Mouse (Mus musculus): Measurements from ENCODE around the gene Plekhm3. TPM values are rescaled to one million over a fixed set of nuclear protein-coding genes. Genes with fewer than 3 reads are reported as not detected.

The Plekhm3 gene
- polyA plus RNA-seq, 1 experiment from 2014 or later = 5.0 TPM

- no peak overlapping the region for H3K9ac ChIP-seq (ENCODE audit: low read length)
- no peaks in the 10 kb centered on the region for H3K27me3 ChIP-seq (ENCODE audit: control insufficient read depth, insufficient read depth, low read length)
- H3K4me1 ChIP-seq (ENCODE audit: control insufficient read depth, insufficient read depth, low read length) = peaks cover 6% of the 10 kb centered on the region; the same call in 1 of the 2 replicates
- 50% methylated on average over 14 of the region's 14 CpGs for WGBS
- no peak overlapping the region for H3K4me3 ChIP-seq (replicated peaks; ENCODE audit: low read length)
- H3K36me3 ChIP-seq (ENCODE audit: control insufficient read depth, insufficient read depth, low read length) = no peaks in the 10 kb centered on the region
- no peaks in the 10 kb centered on the region for H3K9me3 ChIP-seq (replicated peaks; ENCODE audit: control insufficient read depth, low read length)
- ATAC-seq (ENCODE audit: insufficient read depth, low FRiP score) = peak; percentile 34; the same call in 1 of the 2 replicates
- H3K4me2 ChIP-seq (ENCODE audit: low read depth, low read length) = 0 out of 2 replicates have a peak overlapping the region, but pooled peaks have one; percentile 4
- no peak overlapping the region for H3K27ac ChIP-seq (ENCODE audit: low read length)
These were observed 37.7 kb downstream of the Plekhm3 start for GRCm38 (mm10) chr1:64918810-64919528.

DNA sequence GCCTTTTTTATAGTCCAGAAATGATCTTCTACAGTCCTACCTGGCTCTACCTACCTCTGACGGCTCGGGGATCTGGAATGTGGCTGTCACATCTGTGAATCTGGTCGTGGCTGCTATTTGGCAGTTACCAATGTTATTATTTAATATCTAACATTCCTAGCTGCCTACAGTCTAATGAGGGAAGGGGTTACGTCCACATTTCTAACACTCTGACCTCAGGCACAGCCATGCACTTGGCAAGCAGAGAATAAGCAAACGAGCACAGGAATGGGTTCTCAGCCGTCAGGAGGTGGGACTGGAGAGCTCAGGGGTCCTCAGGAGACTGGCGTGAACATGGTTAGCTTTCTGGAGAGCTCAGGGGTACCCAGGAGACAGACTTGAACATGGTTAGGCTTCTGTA, 38.7 kb downstream of the Plekhm3 start:
- 71% methylated on average over 7 of the region's 7 CpGs for WGBS
- ATAC-seq (ENCODE audit: insufficient read depth, low FRiP score) = no peak
- Histone ChIP-seq H3K4me3 (replicated peaks; ENCODE audit: low read length) (no peak overlapping the region), H3K36me3 (ENCODE audit: control insufficient read depth, insufficient read depth, low read length) (no peaks in the 10 kb centered on the region), H3K4me1 (ENCODE audit: control insufficient read depth, insufficient read depth, low read length) (peaks cover 6% of the 10 kb centered on the region; the same call in 1 of the 2 replicates), H3K9me3 (replicated peaks; ENCODE audit: control insufficient read depth, low read length) (no peaks in the 10 kb centered on the region), H3K27ac (ENCODE audit: low read length) (no peak overlapping the region), H3K27me3 (ENCODE audit: control insufficient read depth, insufficient read depth, low read length) (no peaks in the 10 kb centered on the region), H3K9ac (ENCODE audit: low read length) (no peak overlapping the region), H3K4me2 (ENCODE audit: low read depth, low read length) (no peak overlapping the region)

GRCm38 (mm10) chr1:64916884-64917507, 39.6 kb downstream of the Plekhm3 start:
- Histone ChIP-seq H3K4me2 (ENCODE audit: low read depth, low read length) (no peak overlapping the region), H3K9ac (ENCODE audit: low read length) (no peak overlapping the region), H3K27me3 (ENCODE audit: control insufficient read depth, insufficient read depth, low read length) (no peaks in the 10 kb centered on the region), H3K36me3 (ENCODE audit: control insufficient read depth, insufficient read depth, low read length) (no peaks in the 10 kb centered on the region), H3K9me3 (replicated peaks; ENCODE audit: control insufficient read depth, low read length) (no peaks in the 10 kb centered on the region), H3K4me3 (replicated peaks; ENCODE audit: low read length) (no peak overlapping the region), H3K4me1 (ENCODE audit: control insufficient read depth, insufficient read depth, low read length) (peaks cover 6% of the 10 kb centered on the region; the same call in 1 of the 2 replicates), H3K27ac (ENCODE audit: low read length) (no peak overlapping the region)
- ATAC-seq (ENCODE audit: insufficient read depth, low FRiP score) = no peak
- WGBS = 65% methylated on average over 5 of the region's 5 CpGs

DNA sequence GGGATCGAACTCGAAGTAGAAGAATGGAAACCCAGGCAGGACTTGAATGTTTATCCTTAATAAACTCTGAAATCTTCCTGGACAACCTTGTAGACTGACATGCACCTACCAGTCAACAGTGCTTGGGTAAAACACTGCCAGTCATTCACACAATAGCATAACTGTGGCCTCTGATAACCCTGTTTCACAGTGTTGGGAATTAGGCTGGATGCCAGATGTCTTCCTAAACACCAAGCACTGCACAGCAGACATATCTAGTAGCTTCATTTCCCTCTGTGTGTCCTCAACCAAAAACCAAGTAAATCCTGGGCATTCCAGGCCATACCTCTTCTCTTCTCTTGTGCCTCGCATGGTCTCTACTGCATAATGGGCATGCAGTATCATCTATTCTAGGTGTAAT, 42.3 kb downstream of the Plekhm3 start:
- Histone ChIP-seq H3K9ac (ENCODE audit: low read length) (no peak overlapping the region), H3K27me3 (ENCODE audit: control insufficient read depth, insufficient read depth, low read length) (no peaks in the 10 kb centered on the region), H3K27ac (ENCODE audit: low read length) (no peak overlapping the region), H3K4me3 (replicated peaks; ENCODE audit: low read length) (no peak overlapping the region), H3K4me1 (ENCODE audit: control insufficient read depth, insufficient read depth, low read length) (peaks cover 6% of the 10 kb centered on the region; the same call in 1 of the 2 replicates), H3K4me2 (ENCODE audit: low read depth, low read length) (no peak overlapping the region), H3K9me3 (replicated peaks; ENCODE audit: control insufficient read depth, low read length) (no peaks in the 10 kb centered on the region), H3K36me3 (ENCODE audit: control insufficient read depth, insufficient read depth, low read length) (no peaks in the 10 kb centered on the region)
- no peak for ATAC-seq (ENCODE audit: insufficient read depth, low FRiP score)
- 86% methylated on average over 3 of the region's 3 CpGs for WGBS

- H3K27me3 ChIP-seq (ENCODE audit: control insufficient read depth, insufficient read depth, low read length) = no peaks in the 10 kb centered on the region
- no peak overlapping the region for H3K27ac ChIP-seq (ENCODE audit: low read length)
- 81% methylated on average over 2 of the region's 2 CpGs for WGBS
- H3K9ac ChIP-seq (ENCODE audit: low read length) = no peak overlapping the region
- ATAC-seq (ENCODE audit: insufficient read depth, low FRiP score) = no peak
- H3K4me2 ChIP-seq (ENCODE audit: low read depth, low read length) = no peak overlapping the region
- H3K36me3 ChIP-seq (ENCODE audit: control insufficient read depth, insufficient read depth, low read length) = no peaks in the 10 kb centered on the region
- H3K9me3 ChIP-seq (replicated peaks; ENCODE audit: control insufficient read depth, low read length) = no peaks in the 10 kb centered on the region
- no peak overlapping the region for H3K4me3 ChIP-seq (replicated peaks; ENCODE audit: low read length)
- no peaks in the 10 kb centered on the region for H3K4me1 ChIP-seq (ENCODE audit: control insufficient read depth, insufficient read depth, low read length)
These were observed 48.9 kb downstream of the Plekhm3 start for GRCm38 (mm10) chr1:64907740-64908139.

DNA sequence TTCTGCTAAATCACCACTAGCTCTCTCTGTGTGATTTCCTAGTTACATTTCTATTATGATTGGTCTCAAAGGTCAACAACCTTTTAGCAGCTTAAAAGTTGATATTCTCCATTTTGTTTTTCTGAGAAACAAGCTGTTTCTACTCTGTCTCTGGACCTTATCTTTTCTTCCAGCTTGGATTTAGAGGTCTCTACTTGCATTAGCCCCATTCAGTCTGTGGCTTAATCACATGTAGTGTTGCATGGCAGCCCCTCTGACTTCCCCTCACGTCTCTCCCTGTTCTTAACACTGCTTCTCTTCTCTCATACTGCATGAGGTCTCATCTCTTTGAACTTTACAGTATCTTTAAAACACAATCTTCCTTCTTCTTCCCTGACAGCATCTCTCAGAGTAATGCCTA, 50.4 kb downstream of the Plekhm3 start:
- H3K9me3 ChIP-seq (replicated peaks; ENCODE audit: control insufficient read depth, low read length) = no peaks in the 10 kb centered on the region
- H3K4me2 ChIP-seq (ENCODE audit: low read depth, low read length) = no peak overlapping the region
- no peaks in the 10 kb centered on the region for H3K27me3 ChIP-seq (ENCODE audit: control insufficient read depth, insufficient read depth, low read length)
- no peak for ATAC-seq (ENCODE audit: insufficient read depth, low FRiP score)
- no peaks in the 10 kb centered on the region for H3K4me1 ChIP-seq (ENCODE audit: control insufficient read depth, insufficient read depth, low read length)
- H3K27ac ChIP-seq (ENCODE audit: low read length) = no peak overlapping the region
- H3K9ac ChIP-seq (ENCODE audit: low read length) = no peak overlapping the region
- 69% methylated on average over 1 of the region's 1 CpGs for WGBS
- H3K4me3 ChIP-seq (replicated peaks; ENCODE audit: low read length) = no peak overlapping the region
- no peaks in the 10 kb centered on the region for H3K36me3 ChIP-seq (ENCODE audit: control insufficient read depth, insufficient read depth, low read length)

GRCm38 (mm10) chr1:64903415-64903814, 53.2 kb downstream of the Plekhm3 start:
- no peaks in the 10 kb centered on the region for H3K27me3 ChIP-seq (ENCODE audit: control insufficient read depth, insufficient read depth, low read length)
- no peak overlapping the region for H3K9ac ChIP-seq (ENCODE audit: low read length)
- no peak overlapping the region for H3K4me2 ChIP-seq (ENCODE audit: low read depth, low read length)
- no peak overlapping the region for H3K4me3 ChIP-seq (replicated peaks; ENCODE audit: low read length)
- H3K9me3 ChIP-seq (replicated peaks; ENCODE audit: control insufficient read depth, low read length) = no peaks in the 10 kb centered on the region
- H3K4me1 ChIP-seq (ENCODE audit: control insufficient read depth, insufficient read depth, low read length) = no peaks in the 10 kb centered on the region
- H3K27ac ChIP-seq (ENCODE audit: low read length) = no peak overlapping the region
- ATAC-seq (ENCODE audit: insufficient read depth, low FRiP score) = no peak
- 67% methylated on average over 4 of the region's 4 CpGs for WGBS
- no peaks in the 10 kb centered on the region for H3K36me3 ChIP-seq (ENCODE audit: control insufficient read depth, insufficient read depth, low read length)

GRCm38 (mm10) chr1:64902804-64903203, 53.8 kb downstream of the Plekhm3 start:
- 58% methylated on average over 2 of the region's 2 CpGs for WGBS
- Histone ChIP-seq H3K4me2 (ENCODE audit: low read depth, low read length) (no peak overlapping the region), H3K36me3 (ENCODE audit: control insufficient read depth, insufficient read depth, low read length) (no peaks in the 10 kb centered on the region), H3K9me3 (replicated peaks; ENCODE audit: control insufficient read depth, low read length) (no peaks in the 10 kb centered on the region), H3K4me1 (ENCODE audit: control insufficient read depth, insufficient read depth, low read length) (no peaks in the 10 kb centered on the region), H3K9ac (ENCODE audit: low read length) (no peak overlapping the region), H3K27me3 (ENCODE audit: control insufficient read depth, insufficient read depth, low read length) (no peaks in the 10 kb centered on the region), H3K4me3 (replicated peaks; ENCODE audit: low read length) (no peak overlapping the region), H3K27ac (ENCODE audit: low read length) (no peak overlapping the region)
- no peak for ATAC-seq (ENCODE audit: insufficient read depth, low FRiP score)

GRCm38 (mm10) chr1:64899763-64900162, 56.9 kb downstream of the Plekhm3 start:
- H3K36me3 ChIP-seq (ENCODE audit: control insufficient read depth, insufficient read depth, low read length) = no peaks in the 10 kb centered on the region
- WGBS = 88% methylated on average over 3 of the region's 3 CpGs
- H3K27ac ChIP-seq (ENCODE audit: low read length) = no peak overlapping the region
- no peaks in the 10 kb centered on the region for H3K27me3 ChIP-seq (ENCODE audit: control insufficient read depth, insufficient read depth, low read length)
- no peak overlapping the region for H3K4me2 ChIP-seq (ENCODE audit: low read depth, low read length)
- no peak overlapping the region for H3K4me3 ChIP-seq (replicated peaks; ENCODE audit: low read length)
- no peaks in the 10 kb centered on the region for H3K4me1 ChIP-seq (ENCODE audit: control insufficient read depth, insufficient read depth, low read length)
- H3K9me3 ChIP-seq (replicated peaks; ENCODE audit: control insufficient read depth, low read length) = no peaks in the 10 kb centered on the region
- no peak overlapping the region for H3K9ac ChIP-seq (ENCODE audit: low read length)
- no peak for ATAC-seq (ENCODE audit: insufficient read depth, low FRiP score)
